Mouse (Mus musculus) ES-Bruce4 (cell line): Measurements from ENCODE around the gene Anpep. TPM values are rescaled to one million over a fixed set of nuclear protein-coding genes. Genes with fewer than 3 reads are reported as not detected.

Experiments
- H3K27ac ChIP-seq: 2 replicates; pipeline ENCODE4 v1.5.1; 2012; ENCODE audit warnings: low read length, inconsistent platforms; ENCODE audit not compliant: insufficient read depth
- H3K27me3 ChIP-seq: 2 replicates; pipeline ENCODE4 v1.6.1; 2012; ENCODE audit warnings: mild to moderate bottlenecking, low read length, inconsistent platforms; ENCODE audit not compliant: control insufficient read depth, poor library complexity, insufficient read depth, severe bottlenecking
- H3K36me3 ChIP-seq: 2 replicates; pipeline ENCODE4 v1.6.1; 2012; ENCODE audit warnings: inconsistent platforms, mild to moderate bottlenecking, low read length, moderate library complexity; ENCODE audit not compliant: control insufficient read depth, poor library complexity, insufficient read depth, severe bottlenecking
- H3K4me1 ChIP-seq: one replicate; pipeline ENCODE4 v1.8.1; 2011; ENCODE audit warnings: low read length; ENCODE audit not compliant: control insufficient read depth, insufficient read depth
- H3K4me3 ChIP-seq: 2 replicates; pipeline ENCODE4 v1.5.1; 2011; ENCODE audit warnings: low read depth, mild to moderate bottlenecking, low read length
- H3K9ac ChIP-seq: 2 replicates; pipeline ENCODE4 v1.6.1; 2012; ENCODE audit warnings: low read depth, mild to moderate bottlenecking, inconsistent platforms; ENCODE audit not compliant: poor library complexity, severe bottlenecking
- H3K9me3 ChIP-seq: replicated peaks from 2 replicates; pipeline ENCODE4 v1.6.1; 2012; ENCODE audit warnings: mild to moderate bottlenecking, low read length, inconsistent platforms; ENCODE audit not compliant: control insufficient read depth, poor library complexity, insufficient read depth, severe bottlenecking
- CTCF ChIP-seq: IDR thresholded peaks from one replicate; pipeline ENCODE4 v1.8.1; 2011; ENCODE audit warnings: low read depth, low read length
- EP300 ChIP-seq: IDR thresholded peaks from 2 replicates; pipeline ENCODE4 v1.6.1; 2011; ENCODE audit warnings: low read depth, low read length; ENCODE audit not compliant: insufficient read depth
- POLR2A ChIP-seq: IDR thresholded peaks from one replicate; pipeline ENCODE4 v1.8.1; 2011; ENCODE audit warnings: low read length; ENCODE audit not compliant: insufficient read depth
- polyA plus RNA-seq: library from polyadenylated mRNA; stranded (reverse); fragments of >200 nt; gene quantifications from 2 replicates; pipeline ENCODE4 v1.2.4, GENCODE M21; 2011; ENCODE audit warnings: low read depth; ENCODE audit not compliant: missing spikeins, insufficient read depth, insufficient read length

Gene Anpep
- polyA plus RNA-seq, 1 experiment, result 9.7 TPM

DNA sequence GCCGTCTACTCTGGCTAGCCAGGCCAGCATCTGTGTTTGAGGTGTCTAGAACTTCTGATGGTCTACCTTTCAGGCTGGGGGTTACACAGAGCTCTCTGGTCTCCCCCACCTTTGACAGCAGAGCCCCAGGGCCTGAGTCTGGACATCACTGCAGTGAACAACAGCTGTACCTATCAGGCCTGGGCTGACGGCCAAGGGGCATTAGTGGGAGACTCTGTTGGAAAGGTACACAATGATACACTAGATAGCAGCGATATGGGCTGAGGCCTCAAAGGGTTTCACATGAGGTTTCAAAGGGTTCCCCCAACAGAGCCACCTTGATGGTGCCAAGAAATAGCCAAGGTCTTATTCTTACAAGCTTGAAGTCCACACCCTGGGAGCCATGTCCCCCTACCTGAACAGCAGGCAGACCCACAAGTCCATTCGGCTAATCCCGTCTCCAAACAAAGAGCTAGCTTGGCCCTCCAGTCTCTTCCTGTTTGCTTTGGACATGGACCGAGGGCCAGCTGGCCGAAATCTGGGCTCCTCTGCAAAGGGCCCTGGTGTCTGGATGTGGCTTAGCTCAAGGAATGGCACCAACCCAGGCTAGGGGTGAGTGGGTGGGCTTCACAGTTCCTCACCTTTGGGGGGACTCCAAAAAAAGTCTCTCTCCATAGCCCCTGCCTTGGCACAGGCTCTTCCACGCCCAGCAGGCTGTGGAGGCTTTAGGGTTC, 16.6 kb downstream of the Anpep start:
- Histone ChIP-seq H3K36me3 (no peaks in the 10 kb centered on the region), H3K4me1 (no peaks in the 10 kb centered on the region), H3K27ac (no peak overlapping the region), H3K27me3 (no peaks in the 10 kb centered on the region), H3K4me3 (no peak overlapping the region), H3K9me3 (no peaks in the 10 kb centered on the region), H3K9ac (no peak overlapping the region)
- TF ChIP-seq POLR2A (no peak), CTCF (no peak), EP300 (no peak)

DNA sequence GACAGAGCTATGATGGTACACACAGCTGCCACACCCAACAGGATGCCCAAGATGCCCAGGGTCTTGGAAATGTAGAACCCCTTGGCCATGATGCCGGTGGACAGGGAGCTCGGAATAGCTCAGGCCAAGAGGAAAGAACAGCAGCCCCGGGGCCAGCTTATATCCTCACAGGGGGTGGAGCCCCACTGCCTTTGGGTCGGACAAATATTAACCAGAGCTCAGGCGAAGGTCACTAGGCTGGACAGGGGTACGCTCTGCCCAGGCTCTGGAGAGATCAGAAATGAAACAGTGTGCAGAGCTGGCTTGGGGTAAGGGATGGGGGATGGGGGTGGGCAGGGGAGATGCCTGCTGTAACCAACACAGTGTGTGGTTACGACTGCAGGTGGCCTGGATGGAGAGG, 18.7 kb downstream of the Anpep start:
- Histone ChIP-seq H3K4me3 (no peak overlapping the region), H3K27me3 (no peaks in the 10 kb centered on the region), H3K36me3 (no peaks in the 10 kb centered on the region), H3K27ac (no peak overlapping the region), H3K9me3 (no peaks in the 10 kb centered on the region), H3K9ac (no peak overlapping the region), H3K4me1 (no peaks in the 10 kb centered on the region)
- TF ChIP-seq EP300 (no peak), POLR2A (no peak), CTCF (no peak)

DNA sequence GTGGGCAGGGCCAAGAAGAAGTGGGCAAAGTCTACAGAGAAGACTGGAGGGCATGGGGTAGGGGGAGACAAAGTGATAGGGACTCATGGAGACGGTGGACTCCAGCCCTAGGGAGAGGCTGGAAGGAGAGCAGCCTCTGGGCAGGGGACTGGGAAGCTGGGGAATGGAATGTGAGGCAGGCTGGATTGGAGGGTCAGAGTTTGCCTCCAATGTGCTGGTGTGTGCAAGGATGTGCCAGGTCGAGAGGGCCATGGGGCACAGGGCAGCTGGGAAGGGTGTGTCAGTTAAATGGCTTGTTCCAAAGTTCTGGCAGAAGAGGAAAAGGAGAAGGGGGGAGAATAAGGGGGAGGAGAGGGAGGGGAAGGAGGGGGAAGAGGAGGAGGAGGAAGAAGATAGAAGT, 23.6 kb downstream of the Anpep start:
- no peaks in the 10 kb centered on the region for H3K36me3 ChIP-seq
- TF ChIP-seq CTCF, result no peak
- TF ChIP-seq EP300, result no peak
- no peak for TF ChIP-seq POLR2A

DNA sequence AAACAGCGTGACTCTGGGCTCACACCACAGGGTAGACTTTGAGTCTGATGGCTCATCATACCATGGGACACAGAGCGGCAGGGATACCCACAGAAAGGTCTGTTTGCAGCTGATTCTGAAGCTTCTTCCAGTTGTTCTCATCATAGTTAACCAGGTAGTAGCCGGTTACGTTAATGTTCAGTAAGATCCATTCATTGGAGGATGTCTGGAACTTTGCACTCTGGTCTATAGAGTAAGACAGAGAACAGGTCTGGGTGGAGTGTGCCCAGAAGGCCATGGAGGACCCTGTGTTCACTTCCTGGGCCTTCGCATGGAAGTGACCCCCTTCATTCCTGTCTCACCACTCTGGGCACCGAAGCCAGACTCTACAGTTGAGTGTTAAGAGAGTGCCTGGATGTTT, 25.7 kb downstream of the Anpep start:
- H3K36me3 ChIP-seq, result no peaks in the 10 kb centered on the region
- TF ChIP-seq POLR2A (no peak), EP300 (no peak)
- no peak overlapping the region for H3K9ac ChIP-seq
- H3K27ac ChIP-seq, result no peak overlapping the region
- no peaks in the 10 kb centered on the region for H3K27me3 ChIP-seq
- no peaks in the 10 kb centered on the region for H3K9me3 ChIP-seq
- no peak overlapping the region for H3K4me3 ChIP-seq
- H3K4me1 ChIP-seq, result no peaks in the 10 kb centered on the region

More for the DNA sequence above, 23.6 kb downstream of the Anpep start:
- Histone ChIP-seq H3K4me1 (no peaks in the 10 kb centered on the region), H3K9me3 (no peaks in the 10 kb centered on the region), H3K9ac (no peak overlapping the region), H3K27me3 (no peaks in the 10 kb centered on the region), H3K27ac (no peak overlapping the region), H3K4me3 (no peak overlapping the region)

DNA sequence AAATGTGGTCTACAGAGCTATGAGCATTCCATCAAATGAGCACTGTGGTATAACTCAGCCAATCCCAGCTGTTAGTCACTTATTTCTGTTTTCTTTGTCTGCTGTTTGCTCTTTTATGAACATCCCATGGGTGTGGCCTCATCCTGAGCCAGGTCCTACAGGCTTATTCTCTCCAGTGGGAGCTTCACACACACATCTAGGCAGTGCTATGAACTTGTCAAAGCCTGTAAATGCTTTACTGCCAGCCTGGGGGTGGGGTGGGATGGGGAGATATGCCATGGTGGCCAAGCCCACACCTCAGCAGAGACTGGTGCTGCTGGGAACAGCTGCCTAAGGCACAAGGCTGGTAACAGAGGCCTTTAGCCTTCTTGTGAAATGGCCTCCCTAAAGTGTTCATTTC, 27.9 kb downstream of the Anpep start:
- no peaks in the 10 kb centered on the region for H3K36me3 ChIP-seq
- H3K4me1 ChIP-seq, result no peaks in the 10 kb centered on the region
- H3K4me3 ChIP-seq, result no peak overlapping the region
- no peaks in the 10 kb centered on the region for H3K9me3 ChIP-seq
- TF ChIP-seq CTCF (no peak), EP300 (no peak), POLR2A (no peak)
- no peak overlapping the region for H3K27ac ChIP-seq
- no peaks in the 10 kb centered on the region for H3K27me3 ChIP-seq
- no peak overlapping the region for H3K9ac ChIP-seq

DNA sequence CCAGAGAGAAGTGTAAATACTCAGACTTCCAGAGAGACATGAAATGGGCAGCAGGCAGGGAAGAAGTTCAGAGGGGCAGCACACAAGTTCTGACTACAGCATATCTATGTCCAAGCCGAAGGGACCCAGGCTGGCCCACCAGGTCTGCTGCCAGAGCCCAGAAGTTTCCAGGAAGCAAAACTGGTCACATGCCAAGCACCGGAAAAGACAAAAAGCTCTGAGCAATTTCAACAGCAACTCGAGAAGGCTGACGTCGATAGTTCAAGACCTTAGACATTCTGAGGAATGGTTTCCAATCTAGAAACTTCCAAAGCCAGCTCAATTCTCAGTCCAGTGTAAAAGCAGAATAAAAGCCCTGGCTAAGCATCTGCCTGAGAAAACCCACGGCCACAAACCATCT, 29.3 kb downstream of the Anpep start:
- H3K4me3 ChIP-seq, result no peak overlapping the region
- H3K36me3 ChIP-seq, result no peaks in the 10 kb centered on the region
- no peaks in the 10 kb centered on the region for H3K27me3 ChIP-seq
- no peak overlapping the region for H3K27ac ChIP-seq
- TF ChIP-seq EP300 (no peak), CTCF (no peak), POLR2A (no peak)
- H3K9me3 ChIP-seq, result no peaks in the 10 kb centered on the region
- no peak overlapping the region for H3K9ac ChIP-seq
- H3K4me1 ChIP-seq, result no peaks in the 10 kb centered on the region
